Mouse (Mus musculus) erythroblast, embryonic 14.5 days (primary cell): ENCODE measurements around the gene Zfp114.

ENCODE experiments used
- GATA1 ChIP-seq: IDR thresholded peaks from 2 replicates; pipeline ENCODE4 v1.6.1; 2012; ENCODE audit warnings: low read length, inconsistent platforms, mixed read lengths
- TAL1 ChIP-seq: IDR thresholded peaks from 3 replicates; pipeline ENCODE4 v1.6.1; 2012; ENCODE audit warnings: low read length, inconsistent platforms, mixed read lengths

- TF ChIP-seq GATA1 (no peak), TAL1 (no peak)
Observed at GRCm38 (mm10) chr7:24211343-24211742, 36.5 kb downstream of the Zfp114 start, which contains the start of gene Zfp111.
